Mouse (Mus musculus): ENCODE measurements around the gene Olfr1056.

DNA sequence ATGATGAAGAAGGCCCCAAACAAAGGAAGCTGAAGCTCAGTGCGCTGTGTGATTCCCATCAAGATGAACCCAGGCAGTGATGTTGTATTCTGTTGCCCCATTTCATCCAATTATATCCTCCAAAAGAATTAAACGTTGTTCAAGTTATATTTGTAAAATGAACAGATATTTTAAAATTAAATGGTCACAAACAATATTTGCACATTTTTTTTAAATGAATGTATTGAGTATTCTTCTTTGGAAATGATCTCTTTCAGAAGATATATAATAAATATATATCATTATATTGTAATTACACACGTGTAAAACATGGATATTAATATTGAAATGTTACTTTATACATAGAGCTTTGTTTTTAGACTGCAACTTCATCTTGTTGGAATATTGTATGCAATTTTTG is 47.1 kb downstream of the Olfr1056 start, which contains the start of gene Olfr1053:
- no peak for TF ChIP-seq CTCF (IDR thresholded peaks at IDR 0.05; ENCODE audit: low read depth, low read length)
- TF ChIP-seq TAL1 (conservative IDR thresholded peaks at IDR 0.05; ENCODE audit: low read depth, low read length): no peak

Data from G1E (cell line).